Mouse (Mus musculus): ENCODE measurements around the gene Gpr39.
A peak's percentile ranks its signal among the peaks of the same experiment; 100 is the strongest.
"Not testable (repeated sequence)": the region's sequence is repeated elsewhere in the genome, so short reads cannot be mapped to it uniquely, and the experiment has no call there.

The Gpr39 gene

DNA sequence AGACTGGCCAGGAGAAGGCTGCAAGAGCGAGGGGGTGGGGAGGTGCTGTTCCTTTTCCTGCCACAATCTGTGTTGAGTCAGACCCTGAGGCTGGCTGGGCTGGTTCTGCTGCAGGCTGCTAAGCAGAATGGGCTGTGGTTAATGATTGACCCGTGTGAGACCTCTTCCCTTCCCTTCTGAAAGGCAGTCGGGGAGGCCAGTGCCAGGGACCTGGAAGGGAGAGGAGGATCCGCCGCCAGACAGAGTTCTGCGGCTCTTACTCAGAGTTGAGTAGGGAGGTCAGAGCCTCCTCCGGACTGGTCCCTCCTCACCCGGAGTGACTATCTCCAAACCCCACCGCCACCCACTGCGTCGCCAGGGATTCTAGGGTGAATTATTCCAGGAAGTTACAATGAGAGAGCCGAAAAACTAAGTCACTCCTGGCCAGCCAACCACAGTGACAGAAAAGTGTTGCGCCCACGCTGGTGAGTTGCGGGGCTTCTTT is at the start of gene Gpr39:
Gene Gpr39, plus strand, starts transcription at position 206 of the 484 bp plus-strand sequence.
- DNase-seq (ENCODE audit: low read depth): peak; percentile 89

DNA sequence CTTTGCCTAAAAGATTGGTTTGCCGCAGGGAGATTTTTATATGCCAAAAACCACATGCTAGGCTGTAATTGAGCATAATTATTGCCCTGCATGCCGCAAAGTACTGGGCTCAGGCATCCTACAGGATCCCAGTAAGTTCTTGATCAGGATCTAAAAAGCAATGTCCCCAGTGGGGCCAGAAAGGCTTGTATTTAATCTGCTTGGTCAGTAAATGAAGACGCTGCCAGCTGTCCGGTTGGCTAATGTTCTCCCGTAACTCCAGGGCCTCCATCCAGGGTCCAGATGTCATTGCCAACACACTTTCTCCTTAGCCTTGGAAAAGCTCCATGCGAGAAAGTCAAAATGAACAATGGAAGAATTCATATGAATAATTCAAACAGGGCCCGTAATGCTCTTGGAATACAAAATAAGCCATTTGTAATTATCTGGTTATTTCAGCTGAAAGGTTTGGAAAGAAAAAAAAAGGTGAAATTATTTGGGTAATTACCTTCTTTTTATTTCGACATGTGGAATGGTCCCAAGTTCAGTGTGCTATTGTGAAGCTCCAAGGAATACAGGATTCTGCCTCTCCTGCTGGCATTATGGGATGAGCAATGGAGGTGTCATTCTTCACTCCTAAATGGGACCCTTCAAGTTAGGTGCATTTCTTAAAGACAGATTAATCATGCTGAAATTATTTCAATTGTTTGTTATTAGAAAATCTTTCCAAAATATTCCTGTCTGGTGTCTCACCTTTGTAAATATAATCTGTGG is 37.1 kb upstream of the Gpr39 start:
- peak; percentile 84 for DNase-seq (ENCODE audit: low read depth)

DNA sequence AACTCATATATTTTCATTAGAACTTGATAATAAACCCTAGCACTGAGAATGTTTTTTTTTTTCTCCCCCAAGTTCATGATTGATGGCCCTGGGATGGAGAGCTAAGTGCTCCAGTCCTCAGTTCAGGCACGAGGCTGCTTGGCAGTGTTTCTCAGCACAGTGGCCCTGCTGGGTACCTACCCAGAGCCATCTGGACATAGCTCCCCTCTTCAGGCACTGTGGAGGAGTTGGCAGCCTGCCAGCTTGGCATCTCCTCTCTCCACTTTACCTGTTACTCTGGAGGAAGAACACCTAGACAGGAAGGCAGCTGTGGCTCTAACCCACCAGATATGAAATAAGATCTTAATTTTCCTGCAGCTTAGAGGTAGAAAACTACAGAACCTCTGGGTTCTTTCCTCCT is 33.2 kb upstream of the Gpr39 start:
- no peak for DNase-seq (ENCODE audit: low read depth)

DNA sequence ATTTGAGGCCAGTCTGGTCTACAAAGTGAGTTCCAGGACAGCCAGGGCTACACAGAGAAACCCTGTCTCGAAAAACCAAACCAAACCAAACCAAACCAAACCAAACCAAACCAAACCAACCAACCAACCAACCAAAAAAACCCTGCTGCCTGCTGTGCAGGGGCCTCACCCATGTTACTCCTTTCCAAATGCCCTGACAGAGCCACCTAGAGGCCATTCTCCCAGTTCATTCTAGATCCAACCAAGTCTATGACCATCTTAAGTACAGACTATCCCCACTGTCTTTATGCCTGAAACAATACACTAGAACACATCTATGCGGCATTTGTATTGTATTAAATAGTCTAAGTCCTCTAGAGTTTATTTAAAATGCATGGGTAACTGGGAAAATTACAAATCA is 30.0 kb upstream of the Gpr39 start:
- DNase-seq (ENCODE audit: low read depth): not testable (repeated sequence)

DNA sequence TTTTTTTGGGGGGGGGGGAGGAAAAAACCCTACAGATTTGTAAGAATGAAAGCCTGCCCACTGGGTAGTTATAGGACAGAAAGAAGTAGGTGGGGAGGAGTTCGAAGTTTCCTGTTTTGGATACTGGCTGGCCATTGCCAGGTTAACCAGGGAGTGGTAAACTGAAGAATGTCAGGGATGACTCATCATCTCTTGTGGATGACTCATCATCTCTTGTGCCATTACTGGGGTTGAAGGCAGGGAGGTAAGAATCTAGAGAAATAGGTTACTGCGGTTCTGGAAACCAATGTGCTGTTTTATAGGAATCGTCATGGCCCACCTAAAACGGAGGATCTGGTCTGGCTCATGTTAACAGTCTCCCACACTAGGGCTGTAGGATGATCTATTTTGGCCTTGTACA is 28.8 kb upstream of the Gpr39 start:
- no peak for DNase-seq (ENCODE audit: low read depth)

DNA sequence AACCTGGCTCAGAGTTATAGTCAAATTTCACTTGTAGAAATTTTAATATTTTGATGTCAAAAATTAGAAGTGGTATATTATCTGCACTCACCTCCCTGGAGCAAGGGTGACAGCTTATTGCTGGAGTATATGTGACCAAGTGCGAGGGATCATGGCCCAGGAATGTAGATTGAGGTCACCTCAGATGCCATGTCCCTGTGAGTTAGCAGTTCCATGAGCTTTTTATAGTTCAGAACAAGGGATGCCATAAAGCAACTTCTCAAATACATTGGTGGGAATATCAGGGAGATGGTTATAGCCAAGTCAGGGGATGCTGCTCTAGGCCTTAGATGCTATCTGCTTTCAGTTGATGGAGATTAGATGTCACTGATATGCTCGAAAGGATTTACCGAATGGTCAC is 27.7 kb upstream of the Gpr39 start:
- DNase-seq (ENCODE audit: low read depth): no peak

DNA sequence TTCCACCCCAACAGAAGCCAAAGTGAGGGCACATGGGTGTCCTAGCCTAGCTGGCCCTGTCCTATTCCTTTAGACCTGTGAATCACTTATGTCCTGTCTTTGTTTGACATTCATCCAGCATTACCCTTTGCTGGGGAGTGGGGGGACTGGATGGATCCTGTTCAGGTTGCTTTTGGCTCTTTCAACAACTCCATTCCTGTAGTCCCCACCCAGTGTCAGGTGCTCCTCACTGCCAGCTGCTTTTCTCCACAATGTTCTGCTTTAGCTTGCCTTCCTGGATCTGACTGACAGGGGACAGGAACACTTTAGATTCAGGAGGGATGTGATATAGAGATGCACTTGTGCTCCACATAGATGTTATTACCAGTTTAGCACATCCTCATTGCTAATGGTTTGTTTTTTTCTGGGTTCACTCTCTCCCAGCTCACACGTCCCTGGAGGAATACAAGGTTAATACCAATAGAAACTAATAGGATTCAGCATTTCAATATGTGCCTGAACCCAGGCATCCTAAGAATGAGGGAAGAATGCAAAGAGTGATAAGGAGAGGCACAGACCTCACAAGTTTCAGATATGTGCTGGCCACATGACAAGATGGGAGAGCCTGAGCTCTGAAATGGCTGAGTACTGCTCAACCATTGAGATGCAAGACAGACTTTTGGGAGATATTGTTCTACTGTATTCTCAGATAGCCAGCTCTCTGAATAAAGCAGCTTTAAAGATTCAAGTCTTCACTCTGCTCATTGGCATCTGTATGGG is 23.8 kb upstream of the Gpr39 start:
- no peak for DNase-seq (ENCODE audit: low read depth)

DNA sequence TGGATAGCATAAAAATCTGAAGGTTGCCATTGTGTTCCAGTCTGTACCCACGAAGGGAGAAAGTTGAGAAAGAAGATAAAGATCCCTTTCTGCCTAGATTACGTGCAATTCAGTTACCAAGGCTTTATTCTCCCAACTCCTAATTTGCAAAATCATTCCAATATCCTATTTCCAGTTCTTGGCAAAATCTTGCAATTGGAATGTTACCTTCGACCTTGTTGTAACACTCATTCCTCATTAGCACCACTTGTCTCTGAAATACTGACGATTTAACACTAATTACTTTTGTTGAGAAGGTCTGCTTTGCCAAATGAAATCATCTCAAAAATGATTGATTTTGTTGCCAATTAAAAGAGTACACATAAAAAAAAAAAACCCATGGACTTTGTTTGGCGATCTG is 19.4 kb upstream of the Gpr39 start:
- DNase-seq (ENCODE audit: low read depth): no peak

DNA sequence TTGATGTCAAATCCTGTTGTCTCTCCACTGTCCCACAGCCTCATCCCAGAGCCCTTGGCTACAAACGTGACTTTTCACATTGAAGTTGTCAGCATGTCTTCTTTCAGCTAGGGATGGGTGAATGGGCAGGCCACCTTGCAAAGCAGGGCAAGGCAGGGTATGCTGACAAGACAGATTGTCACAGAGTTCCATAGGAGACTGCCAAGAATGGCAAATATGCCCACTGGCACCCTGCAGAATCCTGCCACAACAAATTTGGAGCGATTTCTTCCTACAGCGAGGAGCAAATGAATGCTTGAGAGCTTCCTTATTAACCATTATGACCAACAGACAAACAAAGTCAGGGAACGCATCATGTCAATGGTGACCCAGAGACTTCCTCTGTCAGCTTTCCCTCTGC is 16.6 kb upstream of the Gpr39 start:
- DNase-seq (ENCODE audit: low read depth): no peak

DNA sequence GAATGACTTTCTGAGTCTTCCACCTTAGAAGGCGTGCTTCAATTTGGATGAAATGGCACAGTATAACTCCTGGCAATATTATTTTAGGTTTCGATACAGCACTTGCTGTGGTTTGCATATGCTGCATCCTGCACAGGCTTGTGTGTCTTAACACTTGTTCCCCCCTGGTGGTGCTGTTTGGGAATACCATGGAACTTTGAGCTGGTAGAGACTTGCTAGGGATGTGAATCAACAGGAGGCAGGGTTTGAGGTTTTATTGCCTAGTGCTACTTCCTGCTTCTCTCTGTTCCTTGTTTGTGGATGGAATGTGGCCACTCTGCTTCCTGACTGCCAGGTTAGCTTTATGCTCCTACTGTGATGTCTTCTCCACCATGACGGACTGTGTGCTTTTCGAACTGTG is 15.9 kb upstream of the Gpr39 start:
- no peak for DNase-seq (ENCODE audit: low read depth)

DNA sequence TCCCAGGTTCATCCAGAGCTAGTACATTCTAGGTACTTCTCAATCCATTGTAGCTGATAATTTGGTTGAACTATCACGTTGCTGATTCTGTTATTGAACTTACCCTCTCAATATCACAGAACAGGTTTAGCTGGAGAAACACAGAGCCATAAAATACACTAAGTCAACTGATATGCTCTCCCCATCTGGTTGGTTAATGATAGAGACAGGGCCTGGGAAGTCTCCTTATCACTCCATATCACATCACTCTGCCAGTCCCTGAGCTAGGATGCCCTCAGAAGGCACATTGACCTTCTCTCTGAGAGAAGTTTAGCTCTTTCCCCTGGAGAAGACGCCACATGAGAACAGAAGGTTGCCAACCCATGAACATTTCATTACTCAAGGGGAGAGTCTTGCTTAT is 14.7 kb upstream of the Gpr39 start:
- DNase-seq (ENCODE audit: low read depth): no peak

DNA sequence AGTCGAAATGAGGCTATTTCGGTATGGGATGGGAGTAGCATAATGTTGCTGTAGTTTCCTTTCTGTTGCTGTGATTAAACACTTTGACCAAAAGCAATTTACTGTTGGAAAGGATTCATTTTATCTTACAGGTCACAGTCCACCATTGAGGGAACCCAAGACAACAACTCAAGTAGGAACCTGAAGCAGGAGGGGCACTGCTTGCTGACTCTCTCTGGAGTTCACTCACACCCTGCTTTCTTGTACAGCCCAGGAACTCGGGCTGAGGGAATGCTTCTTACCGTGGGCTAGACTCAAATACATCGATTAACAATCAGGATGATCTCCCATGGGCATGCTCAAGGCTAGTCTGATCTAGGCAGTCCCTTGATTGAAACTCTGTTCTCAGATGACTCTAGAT is 14.1 kb upstream of the Gpr39 start:
- DNase-seq (ENCODE audit: low read depth): no peak

DNA sequence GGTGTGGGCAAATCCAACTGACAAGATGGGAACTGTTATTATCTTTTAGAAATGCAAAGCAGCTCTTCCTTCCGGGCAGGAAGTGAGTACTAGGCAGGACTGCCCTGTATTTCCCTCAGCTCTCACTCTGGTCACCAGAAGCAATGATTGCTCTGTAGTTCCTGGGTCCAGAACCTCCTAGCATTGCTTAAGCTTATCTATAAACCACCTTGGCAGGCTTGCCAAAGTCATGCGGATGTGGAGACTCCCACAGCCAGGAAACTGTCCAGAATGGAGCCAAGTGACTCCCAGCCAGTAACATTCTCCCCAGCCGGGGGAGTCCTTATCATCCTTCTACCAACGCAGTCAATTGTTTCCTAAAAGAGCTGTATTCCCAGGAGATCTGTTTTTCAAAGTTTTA is 13.7 kb upstream of the Gpr39 start:
- no peak for DNase-seq (ENCODE audit: low read depth)

DNA sequence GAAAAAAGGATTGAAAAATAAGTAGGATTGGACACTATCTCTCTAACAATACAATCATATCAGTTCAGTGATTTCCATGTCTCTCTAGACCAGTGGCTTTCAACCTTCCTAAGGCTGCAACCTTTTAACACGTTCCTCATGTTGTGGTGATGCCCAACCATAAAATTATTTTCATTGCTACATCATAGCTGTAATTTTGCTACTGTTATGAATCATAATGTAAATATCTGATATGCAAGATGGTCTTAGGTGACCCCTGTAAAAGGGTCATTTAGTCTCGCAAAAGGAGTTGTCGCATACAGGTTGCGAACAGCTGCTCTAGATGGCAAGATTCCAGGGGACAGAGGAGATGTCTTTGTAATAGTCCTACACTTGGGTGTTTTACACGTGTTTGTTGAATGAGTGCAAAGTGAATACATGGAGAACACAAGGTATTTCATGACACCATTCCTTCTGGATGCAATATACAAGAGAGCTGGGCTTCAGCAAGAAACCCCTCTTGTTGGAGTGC is 11.6 kb upstream of the Gpr39 start:
- DNase-seq (ENCODE audit: low read depth): no peak

DNA sequence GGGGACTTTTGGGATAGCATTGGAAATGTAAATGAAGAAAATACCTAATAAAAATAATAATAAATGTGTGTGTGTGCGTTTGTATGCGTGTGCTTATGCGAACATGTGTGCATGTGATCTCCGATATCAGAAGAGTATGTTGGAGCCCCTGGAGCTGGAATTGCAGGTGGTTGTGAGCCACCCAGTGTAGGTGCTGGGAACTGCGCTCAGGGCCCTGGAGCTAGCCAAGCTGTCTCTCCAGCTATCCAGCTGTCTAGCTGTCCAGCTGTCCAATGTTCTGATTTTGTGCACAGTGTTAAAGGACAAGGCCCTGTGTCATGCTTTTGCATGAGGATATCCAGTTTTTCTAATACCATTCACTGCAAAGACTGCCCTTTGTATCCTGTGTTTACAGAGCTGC is 7.8 kb upstream of the Gpr39 start:
- no peak for DNase-seq (ENCODE audit: low read depth)

DNA sequence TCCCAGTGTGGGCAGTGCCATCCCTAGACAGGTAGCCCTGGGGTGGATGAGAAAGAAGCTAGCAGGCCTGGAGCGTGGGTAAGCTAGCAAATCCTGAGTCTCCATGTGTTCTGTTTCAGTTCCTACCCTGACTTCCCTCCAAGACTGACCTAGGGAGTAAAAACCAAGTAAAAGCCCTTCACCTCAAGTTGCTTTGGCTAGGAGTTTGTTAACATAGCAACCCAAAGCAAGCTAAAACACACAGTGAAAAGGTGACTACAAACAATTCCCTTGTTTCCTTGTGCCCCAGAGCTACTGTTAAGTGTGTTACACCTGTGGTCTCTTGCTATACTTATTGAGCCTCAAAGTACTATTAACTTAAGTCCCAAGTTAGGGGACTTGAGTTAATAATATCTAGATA is 1.6 kb upstream of the Gpr39 start:
- DNase-seq (ENCODE audit: low read depth): no peak

DNA sequence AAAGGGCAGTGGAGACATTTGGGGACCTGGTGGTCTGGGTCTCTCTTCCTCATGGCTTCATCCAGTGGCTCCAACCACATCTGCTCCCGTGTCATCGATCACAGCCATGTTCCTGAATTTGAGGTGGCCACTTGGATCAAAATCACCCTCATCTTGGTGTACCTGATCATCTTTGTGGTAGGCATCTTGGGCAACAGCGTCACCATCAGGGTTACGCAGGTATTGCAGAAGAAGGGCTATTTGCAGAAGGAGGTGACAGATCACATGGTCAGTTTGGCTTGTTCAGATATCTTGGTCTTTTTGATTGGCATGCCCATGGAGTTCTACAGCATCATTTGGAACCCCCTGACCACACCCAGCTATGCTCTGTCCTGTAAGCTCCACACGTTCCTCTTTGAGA is 491 bp downstream of the Gpr39 start:
- no peak for DNase-seq (ENCODE audit: low read depth)

DNA sequence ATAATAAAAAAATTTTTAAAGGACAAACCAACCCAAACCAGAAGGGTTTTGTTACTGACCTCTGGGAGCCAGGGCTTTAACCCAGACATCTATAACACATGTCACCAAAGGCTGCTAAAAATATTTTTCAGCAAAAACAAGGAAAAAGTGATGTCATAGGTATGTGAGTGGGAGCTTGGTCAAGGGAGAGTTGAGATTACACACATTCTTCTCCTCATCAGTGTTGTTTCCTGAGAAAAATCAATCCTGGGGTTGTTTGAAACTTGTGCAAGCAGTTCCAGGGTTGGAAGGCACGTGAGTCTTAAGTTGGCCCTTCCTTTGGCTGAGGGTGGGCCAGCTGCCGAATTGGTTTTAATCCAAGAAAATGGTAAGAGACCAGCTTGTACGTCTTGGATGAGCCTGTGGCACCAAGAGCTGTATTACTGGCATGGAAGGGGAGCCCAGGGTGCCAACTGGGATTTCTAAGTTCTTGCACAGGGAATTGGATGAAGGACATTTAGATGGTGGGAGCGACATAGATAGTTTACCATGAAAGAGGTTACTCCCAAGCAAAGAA is 2.8 kb downstream of the Gpr39 start:
- peak; percentile 75 for DNase-seq (ENCODE audit: low read depth)

DNA sequence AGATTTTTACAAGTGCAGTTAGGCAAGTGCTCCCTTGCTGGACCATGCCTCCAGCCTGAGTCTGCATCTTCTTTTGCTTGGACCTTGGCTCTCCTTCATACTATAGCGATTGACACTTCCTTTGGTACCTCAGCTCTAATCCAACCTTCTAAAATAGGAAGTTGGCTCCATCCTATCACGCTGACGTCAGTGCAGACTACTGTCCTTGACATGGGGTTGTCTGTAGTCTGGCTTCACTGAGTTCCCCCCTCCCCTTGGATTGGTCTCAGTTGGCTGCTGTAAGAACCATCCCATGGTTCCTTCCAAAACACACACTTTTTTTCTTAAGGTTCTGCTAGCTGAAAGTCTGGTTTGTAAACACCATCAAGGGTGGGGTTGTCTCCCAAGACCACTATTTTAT is 7.6 kb downstream of the Gpr39 start:
- no peak for DNase-seq (ENCODE audit: low read depth)

DNA sequence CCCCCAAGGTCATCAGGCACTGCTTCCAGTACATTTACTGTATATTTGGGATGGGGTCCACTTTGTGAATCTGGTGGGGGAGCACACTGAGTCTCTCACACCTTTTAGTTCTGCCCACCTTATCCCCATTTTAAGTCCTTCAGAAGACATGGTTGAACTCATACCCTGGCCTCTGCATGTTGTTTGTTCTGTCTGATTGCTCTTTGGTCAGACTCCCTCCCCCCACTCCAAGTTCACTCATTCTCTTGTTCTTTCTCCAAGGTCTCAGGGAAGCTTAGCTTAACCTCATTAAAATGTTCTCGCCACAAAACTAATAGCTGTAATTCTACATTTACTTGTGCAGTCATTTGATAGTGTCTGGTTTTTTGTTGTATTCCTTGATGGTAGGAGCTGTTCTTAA is 8.5 kb downstream of the Gpr39 start:
- DNase-seq (ENCODE audit: low read depth): no peak

DNA sequence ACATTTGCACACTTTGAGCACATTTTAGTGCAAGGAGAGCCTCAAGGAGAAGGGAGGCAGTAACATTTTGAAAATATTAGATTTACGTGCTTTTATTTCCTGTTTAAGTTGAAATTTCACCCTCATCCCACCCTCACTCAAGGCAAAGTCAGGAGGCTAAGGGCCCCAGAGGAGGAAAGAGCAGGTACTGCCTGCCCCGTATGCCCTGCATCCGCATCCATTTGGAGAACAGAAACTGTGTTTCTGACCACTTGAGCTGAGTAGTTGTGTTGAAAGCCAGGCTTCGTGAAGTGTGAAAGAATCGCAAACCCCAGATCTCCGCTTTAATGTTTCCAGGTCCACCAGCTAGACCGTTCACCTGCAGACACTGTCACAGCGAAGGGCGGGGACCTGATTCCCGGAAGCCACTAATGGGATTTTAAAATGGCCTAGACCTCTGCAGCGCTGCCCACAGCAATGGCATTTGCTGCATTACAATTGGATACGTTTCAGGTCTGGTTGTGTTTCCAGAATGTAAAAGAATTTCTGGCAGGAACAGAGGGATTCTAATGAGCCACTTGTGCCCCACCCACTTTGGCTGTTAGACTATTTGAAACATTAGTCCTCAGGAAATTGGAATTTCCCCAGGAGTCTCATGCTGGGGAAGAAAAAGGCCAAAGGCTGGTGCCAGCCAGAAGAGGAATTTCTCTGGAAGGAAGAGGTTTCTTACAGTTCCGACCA is 11.1 kb downstream of the Gpr39 start:
- DNase-seq (ENCODE audit: low read depth): no peak

DNA sequence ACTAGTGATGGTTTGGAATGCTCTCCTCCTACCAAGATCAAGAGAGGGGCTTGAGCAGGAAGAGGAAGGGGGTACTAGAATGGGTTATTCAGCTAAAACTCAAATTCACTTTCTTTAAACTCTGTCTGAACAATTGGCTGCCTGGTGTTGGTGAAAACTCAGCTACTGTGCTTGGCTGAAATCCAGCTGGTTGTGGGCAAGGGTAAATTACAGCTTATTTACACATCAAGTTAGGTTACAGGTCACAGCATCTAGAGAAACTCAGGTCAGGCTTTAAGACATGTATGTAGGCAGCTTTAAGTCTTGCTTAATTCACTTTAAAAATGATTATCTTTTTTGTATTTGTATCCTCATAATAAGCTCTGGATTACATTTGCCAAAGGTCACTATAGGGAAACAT is 16.7 kb downstream of the Gpr39 start:
- DNase-seq (ENCODE audit: low read depth): no peak

Data from fibroblast of lung, adult 2 months (primary cell).